Mouse (Mus musculus): ENCODE measurements at regions not wholly inside any gene's neighbourhood (a gene's known extent, or its start where the extent isn't known, plus 50 kb on each side); places are given as distances from the start of the nearest gene placed in this dataset.

- no peak for ATAC-seq
These were observed 76.7 kb downstream of the Trim29 start for GRCm38 (mm10) chr9:43387397-43387796.

GRCm38 (mm10) chr9:43389491-43390083, 78.9 kb downstream of the Trim29 start:
- no peak for ATAC-seq

GRCm38 (mm10) chr9:43392467-43393064, 81.9 kb downstream of the Trim29 start:
- ATAC-seq: no peak

- ATAC-seq: no peak
These were observed 83.6 kb downstream of the Trim29 start for GRCm38 (mm10) chr9:43394204-43394603.

GRCm38 (mm10) chr9:43395209-43395608, 84.6 kb downstream of the Trim29 start:
- ATAC-seq: no peak

- ATAC-seq: no peak
These were observed 85.9 kb downstream of the Trim29 start for GRCm38 (mm10) chr9:43396566-43396965.

GRCm38 (mm10) chr9:43408493-43408892, 97.8 kb downstream of the Trim29 start:
- no peak for ATAC-seq

- ATAC-seq: no peak
These were observed 101.8 kb downstream of the Trim29 start for GRCm38 (mm10) chr9:43412473-43412872.

- no peak for ATAC-seq
These were observed 109.5 kb downstream of the Trim29 start for GRCm38 (mm10) chr9:43419993-43420715.

GRCm38 (mm10) chr9:43427007-43427406, 116.4 kb downstream of the Trim29 start:
- ATAC-seq: no peak

GRCm38 (mm10) chr9:43433953-43434352, 123.3 kb downstream of the Trim29 start:
- ATAC-seq: no peak

- no peak for ATAC-seq
These were observed 127.8 kb downstream of the Trim29 start for GRCm38 (mm10) chr9:43438476-43438875.

GRCm38 (mm10) chr9:43440959-43441510, 130.4 kb downstream of the Trim29 start:
- no peak for ATAC-seq

GRCm38 (mm10) chr9:43445491-43445890, 134.8 kb downstream of the Trim29 start:
- no peak for ATAC-seq

- ATAC-seq: no peak
These were observed 136.7 kb downstream of the Trim29 start for GRCm38 (mm10) chr9:43447372-43447771.

- ATAC-seq: no peak
These were observed 138.3 kb downstream of the Trim29 start for GRCm38 (mm10) chr9:43448981-43449380.

GRCm38 (mm10) chr9:43453953-43454582, 143.4 kb downstream of the Trim29 start:
- ATAC-seq: no peak

GRCm38 (mm10) chr9:43457736-43458135, 147.1 kb downstream of the Trim29 start:
- no peak for ATAC-seq

GRCm38 (mm10) chr9:43461131-43461530, 150.5 kb downstream of the Trim29 start:
- no peak for ATAC-seq

- ATAC-seq: no peak
These were observed 152.9 kb downstream of the Trim29 start for GRCm38 (mm10) chr9:43463445-43464090.

GRCm38 (mm10) chr9:43465129-43465528, 154.5 kb downstream of the Trim29 start:
- no peak for ATAC-seq

GRCm38 (mm10) chr9:43465731-43466330, 155.2 kb downstream of the Trim29 start:
- ATAC-seq: no peak

Data from inflammation-experienced regulatory T-cells, adult 6 months (primary cell).